Mouse (Mus musculus) heart, postnatal 10 days (tissue): ENCODE measurements around the gene Hoxc9. TPM values are rescaled to one million over a fixed set of nuclear protein-coding genes. Genes with fewer than 3 reads are reported as not detected.

Experiments used
- DNase-seq, 2 experiments: peaks; one replicate each; pipeline ENCODE4 v3.0.0; 2021
- intact Hi-C: fragments of 180-260 bp; cut with DNase I; formaldehyde crosslinking; loops from one replicate; pipeline ENCODE4 v1.15.1; 2025
- total RNA-seq, 2 experiments: library from RNA; stranded (reverse); gene quantifications; 2 replicates each; pipeline ENCODE4 v1.2.3; 2021

Gene Hoxc9
- total RNA-seq, 2 experiments from 2014 or later: not detected

GRCm38 (mm10) chr15:102997431-102997830 is 21.2 kb downstream of the Hoxc9 start:
- no peak for DNase-seq
- intact Hi-C loops: no loop called here

DNA sequence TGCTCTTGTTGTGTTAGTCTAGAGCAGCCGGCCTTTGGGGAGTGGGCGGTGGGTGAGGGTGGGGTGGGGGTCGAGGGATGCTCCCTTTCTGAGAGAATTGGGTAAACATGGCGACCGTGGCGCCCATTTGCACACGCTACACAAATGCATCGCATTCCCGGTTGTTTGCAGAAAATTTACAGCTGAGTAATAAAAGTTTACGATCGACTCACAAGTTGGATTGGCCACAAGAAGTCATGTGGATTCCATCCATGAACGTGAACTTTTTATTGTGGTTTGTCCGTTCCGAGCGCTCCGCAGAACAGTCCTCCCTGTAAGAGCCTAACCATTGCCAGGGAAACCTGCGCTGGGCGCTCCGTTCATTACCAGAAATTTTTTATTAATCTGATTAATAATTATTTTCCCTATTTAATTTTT is 21.7 kb downstream of the Hoxc9 start, which contains the start of gene Hoxc6:
Hoxc6 (plus strand) TSS at position 319 of the 417 bp plus-strand sequence.
- DNase-seq: no peak
- intact Hi-C loops: no loop called here

GRCm38 (mm10) chr15:102998608-102999182 is 22.5 kb downstream of the Hoxc9 start:
- DNase-seq: no peak
- intact Hi-C loops: no loop called here

GRCm38 (mm10) chr15:102999183-102999831 is 23.1 kb downstream of the Hoxc9 start:
- intact Hi-C loops: no loop called here
- DNase-seq: peak; percentile 64 to 70

DNA sequence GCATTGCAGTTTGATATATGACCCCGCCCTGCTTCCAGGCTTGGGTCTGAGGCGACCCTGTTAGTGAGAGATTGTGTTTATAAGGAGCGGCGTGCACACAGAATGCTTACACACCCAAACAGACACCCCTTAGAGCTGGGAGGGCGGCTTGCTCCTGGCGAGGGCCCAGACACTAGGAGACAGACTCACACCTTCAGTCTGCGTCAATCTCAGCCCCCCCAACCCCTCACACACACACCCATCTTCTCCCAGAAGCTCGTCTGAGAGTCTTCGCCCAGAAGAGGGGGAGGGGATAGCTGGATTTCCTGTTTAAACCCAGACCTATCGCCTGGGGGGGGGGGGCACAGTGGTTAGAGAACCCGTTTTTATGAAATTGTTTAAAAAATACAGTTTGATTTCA is 23.7 kb downstream of the Hoxc9 start:
- intact Hi-C loops: no loop called here
- no peak for DNase-seq

DNA sequence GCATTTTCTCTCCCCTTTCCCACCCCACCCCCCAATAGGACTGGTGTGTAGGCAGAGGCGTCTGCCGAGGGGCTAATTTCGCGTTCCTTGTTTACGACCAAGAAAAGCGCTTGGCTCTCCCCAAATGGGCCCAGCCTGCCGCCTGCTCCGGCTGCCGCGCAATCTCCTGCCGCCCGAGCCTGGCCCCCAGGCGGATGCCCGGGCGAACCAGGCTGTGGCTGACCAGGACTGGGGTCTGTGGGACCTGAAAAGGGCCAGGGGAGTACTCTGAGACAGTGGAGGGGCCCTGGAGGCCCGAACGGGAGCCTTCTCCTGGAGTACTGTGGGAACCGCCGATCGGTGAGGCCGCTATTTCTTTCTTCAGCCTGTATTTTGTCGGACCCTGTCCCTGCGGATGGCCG is 24.3 kb downstream of the Hoxc9 start:
- intact Hi-C loops: no loop called here
- no peak for DNase-seq

DNA sequence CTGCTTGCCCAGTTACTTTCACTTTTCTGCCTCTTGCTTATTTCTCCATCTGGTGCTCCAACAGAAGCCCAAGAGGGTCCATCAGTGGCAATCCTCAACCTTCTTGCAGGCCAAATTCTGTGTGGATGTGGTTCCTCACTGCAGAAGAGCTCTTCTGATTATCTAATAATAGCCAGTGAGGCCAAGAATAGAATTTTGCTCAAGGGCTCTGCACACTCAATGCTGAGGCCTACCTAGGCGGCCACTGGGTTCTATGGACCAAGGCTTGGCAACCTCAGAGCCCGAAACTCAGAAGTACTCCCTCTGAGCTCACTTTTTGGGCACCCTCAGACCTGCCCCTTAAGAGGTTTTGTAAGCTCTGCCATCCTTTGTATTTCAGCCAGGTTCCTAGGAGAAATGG is 25.1 kb downstream of the Hoxc9 start:
- no peak for DNase-seq
- intact Hi-C loops: no loop called here

DNA sequence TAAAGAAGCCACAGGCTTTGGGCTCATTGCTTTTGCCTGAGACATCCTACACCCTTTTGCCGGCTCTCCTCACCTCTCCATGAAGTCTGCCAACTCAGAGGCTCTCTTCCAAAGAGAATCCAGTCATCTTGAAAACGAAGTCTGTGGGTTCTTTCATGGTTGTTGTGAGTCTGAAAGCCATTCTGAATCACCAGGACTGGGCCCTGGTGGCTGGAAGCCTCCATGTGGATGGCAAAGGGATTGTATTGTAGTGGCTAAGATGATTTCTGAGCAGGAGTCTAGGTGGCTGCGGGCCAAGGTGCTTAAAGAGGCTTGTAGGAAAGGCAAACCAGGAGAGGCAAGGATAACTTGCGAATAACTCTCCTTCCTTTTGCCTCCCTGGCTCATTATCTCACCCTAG is 25.9 kb downstream of the Hoxc9 start:
- DNase-seq: no peak
- intact Hi-C loops: no loop called here

DNA sequence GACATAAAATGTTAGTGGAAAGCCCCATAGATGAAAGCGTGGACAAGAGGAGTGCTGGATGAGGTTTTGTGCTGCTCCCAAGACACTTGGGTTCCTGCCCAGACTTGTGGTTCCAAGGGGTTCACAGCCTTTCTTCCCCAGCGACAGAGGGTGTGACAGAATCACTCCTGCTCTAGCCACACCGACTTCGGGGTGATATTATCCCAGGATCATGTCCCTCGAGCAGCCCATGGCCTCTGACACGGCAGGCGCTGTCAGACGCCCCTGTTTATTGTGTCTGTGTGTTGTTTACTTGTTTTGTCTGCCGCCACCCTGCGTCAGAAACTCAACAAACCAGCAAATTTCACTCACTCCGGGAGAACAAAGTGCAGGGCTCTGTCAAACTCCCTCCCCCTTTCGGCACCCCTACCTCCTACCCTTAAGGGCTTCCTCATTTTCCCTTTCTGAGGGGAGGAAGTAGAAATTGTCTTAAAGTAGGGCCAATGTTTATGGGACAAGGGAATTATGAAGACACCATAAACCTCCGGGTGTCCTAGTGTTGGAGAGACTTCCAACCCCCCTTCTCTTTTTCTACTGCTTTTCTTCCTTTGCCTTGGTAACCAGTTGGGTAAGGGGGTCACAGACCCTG is 26.7 kb downstream of the Hoxc9 start:
- intact Hi-C loops: no loop called here
- no peak for DNase-seq

DNA sequence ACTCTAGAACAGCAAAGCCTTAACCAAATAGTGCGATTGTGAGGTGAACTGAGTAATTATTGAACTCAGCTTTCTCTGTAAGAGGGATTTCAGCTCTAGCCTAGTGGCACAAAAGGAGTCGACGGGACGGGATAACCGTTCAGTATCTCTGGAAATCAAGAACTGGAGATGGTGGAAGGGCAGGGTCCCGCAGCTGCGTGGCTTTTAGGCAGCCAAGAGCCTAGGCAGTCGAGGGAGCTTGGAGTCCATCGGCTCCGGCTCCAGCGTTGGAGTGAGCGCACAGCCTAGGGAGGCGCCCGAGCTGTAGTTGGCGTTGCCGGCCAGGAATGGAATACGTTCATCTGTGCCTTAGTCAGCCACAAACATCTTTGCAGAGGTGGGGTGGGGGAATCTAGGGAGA is 29.1 kb downstream of the Hoxc9 start:
- DNase-seq: no peak
- intact Hi-C loops: no loop called here

DNA sequence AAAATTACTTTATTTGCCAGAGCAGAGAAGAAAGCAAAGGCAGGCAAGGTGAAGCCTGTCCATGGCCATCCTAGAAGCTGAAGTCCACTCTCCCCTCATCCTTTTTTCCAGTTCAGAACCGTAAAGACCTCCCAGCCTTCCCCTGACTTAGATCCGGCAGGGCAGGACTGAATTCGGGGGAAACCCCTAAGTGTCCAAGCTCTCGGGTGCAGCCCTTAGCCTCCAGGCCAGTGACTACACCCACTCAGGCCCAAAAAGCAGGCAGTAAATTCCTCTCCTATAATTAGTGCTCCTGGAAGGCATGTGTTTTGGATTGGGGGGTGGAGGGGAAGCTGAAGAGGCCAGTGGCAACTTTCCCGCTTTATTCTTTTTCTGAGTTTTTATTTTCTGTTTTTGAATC is 29.6 kb downstream of the Hoxc9 start:
- no peak for DNase-seq
- intact Hi-C loops: no loop called here

GRCm38 (mm10) chr15:103006326-103006725 is 30.1 kb downstream of the Hoxc9 start:
- no peak for DNase-seq
- intact Hi-C loops: no loop called here

DNA sequence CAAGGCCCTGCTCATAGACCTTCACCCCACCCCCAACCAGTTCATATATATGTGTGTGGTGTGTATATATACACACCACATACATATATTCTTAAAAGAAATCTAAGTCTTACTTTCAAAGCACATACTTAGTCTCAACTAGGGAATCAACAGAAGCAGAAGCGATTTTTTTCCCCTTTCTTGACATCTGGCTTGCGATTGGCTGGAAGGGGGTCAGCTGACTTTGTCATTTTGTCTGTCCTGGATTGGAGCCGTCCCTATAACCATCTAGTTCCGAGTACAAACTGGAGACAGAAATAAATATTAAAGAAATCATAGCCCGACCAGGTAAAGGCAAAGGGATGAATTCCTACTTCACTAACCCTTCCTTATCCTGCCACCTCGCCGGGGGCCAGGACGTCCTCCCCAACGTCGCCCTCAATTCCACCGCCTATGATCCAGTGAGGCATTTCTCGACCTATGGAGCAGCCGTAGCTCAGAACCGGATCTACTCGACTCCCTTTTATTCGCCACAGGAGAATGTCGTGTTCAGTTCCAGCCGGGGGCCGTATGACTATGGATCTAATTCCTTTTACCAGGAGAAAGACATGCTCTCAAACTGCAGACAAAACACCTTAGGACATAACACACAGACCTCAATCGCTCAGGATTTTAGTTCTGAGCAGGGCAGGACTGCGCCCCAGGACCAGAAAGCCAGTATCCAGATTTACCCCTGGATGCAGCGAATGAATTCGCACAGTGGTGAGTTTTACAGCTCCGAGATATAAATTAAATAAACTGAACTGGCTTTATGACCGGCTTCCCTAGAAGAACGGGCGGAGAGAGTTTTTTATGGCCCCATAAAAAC is 33.2 kb downstream of the Hoxc9 start:
- no peak for DNase-seq
- intact Hi-C loops: loop anchor here (5.0 kb wide), 1 partner anchor 123 kb away; no protein-coding TSS in a partner anchor

- DNase-seq: no peak
- intact Hi-C loops: loop anchor here (5.0 kb wide), 1 partner anchor 122 kb away; no protein-coding TSS in a partner anchor
These were observed 34.0 kb downstream of the Hoxc9 start for GRCm38 (mm10) chr15:103010112-103010846.

DNA sequence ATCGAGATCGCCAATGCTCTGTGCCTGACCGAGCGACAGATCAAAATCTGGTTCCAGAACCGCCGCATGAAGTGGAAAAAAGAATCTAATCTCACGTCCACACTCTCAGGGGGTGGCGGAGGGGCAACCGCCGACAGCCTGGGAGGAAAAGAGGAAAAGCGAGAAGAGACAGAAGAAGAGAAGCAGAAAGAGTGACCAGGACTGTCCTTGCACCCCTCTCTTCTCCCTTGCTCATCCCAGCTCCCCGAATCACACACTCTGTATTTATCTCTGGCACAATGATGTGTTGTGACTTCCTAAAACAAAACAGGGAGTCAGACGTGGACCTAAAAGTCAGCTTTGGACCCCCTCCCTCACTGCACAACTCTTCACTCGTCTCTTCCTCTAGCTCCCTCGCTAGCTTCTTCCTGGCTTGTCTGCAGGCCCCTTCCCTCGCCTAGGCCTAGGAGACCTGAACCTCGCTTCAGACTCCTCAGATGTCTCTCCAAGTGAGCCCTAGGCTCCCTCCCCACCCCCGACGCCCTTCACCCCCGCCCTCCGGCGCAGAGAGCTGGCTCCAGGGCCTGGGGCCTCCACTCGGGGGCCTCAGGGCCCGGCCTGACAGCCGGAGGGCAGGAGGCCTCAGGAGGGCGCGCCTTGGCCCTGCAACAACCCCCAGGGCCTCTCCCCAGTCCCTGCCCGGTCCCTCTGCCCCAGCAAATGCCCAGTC is 34.8 kb downstream of the Hoxc9 start:
- no peak for DNase-seq
- intact Hi-C loops: loop anchor here (5.0 kb wide), 1 partner anchor 121 kb away; no protein-coding TSS in a partner anchor

GRCm38 (mm10) chr15:103011928-103012486 is 35.8 kb downstream of the Hoxc9 start:
- intact Hi-C loops: loop anchor here (2.0 to 5.0 kb wide), 2 partner anchors 120 to 153 kb away; no protein-coding TSS in a partner anchor
- no peak for DNase-seq

GRCm38 (mm10) chr15:103013238-103013984 is 37.2 kb downstream of the Hoxc9 start:
- DNase-seq: peak; percentile 34 to 61
- intact Hi-C loops: loop anchor here (2.0 to 5.0 kb wide), 2 partner anchors 119 to 151 kb away; no protein-coding TSS in a partner anchor
